Mouse (Mus musculus) embryonic fibroblast, embryonic 13.5 days (primary cell): ENCODE results near the gene Cops8. TPM values are rescaled to one million over a fixed set of nuclear protein-coding genes. Genes with fewer than 3 reads are reported as not detected.
A peak's percentile ranks its signal among the peaks of the same experiment; 100 is the strongest.

ENCODE experiments used
- H3K27ac ChIP-seq: 2 replicates; pipeline ENCODE4 v1.5.1; 2012; ENCODE audit warnings: low read length, control low read depth, inconsistent platforms; ENCODE audit not compliant: insufficient read depth
- H3K4me1 ChIP-seq: 2 replicates; pipeline ENCODE4 v1.6.1; 2011; ENCODE audit warnings: low read length; ENCODE audit not compliant: control insufficient read depth, insufficient read depth
- H3K4me3 ChIP-seq: 2 replicates; pipeline ENCODE4 v1.5.1; 2011; ENCODE audit warnings: mild to moderate bottlenecking, control low read depth, low read length; ENCODE audit not compliant: insufficient read depth
- CTCF ChIP-seq: IDR thresholded peaks from 2 replicates; pipeline ENCODE4 v1.5.1; 2011; ENCODE audit warnings: mild to moderate bottlenecking, control low read depth, low read length, moderate library complexity, borderline replicate concordance; ENCODE audit not compliant: insufficient read depth
- POLR2A ChIP-seq: IDR thresholded peaks from 2 replicates; pipeline ENCODE4 v1.6.1; 2011; ENCODE audit warnings: low read depth, mild to moderate bottlenecking, control low read depth, low read length, moderate library complexity
- polyA plus RNA-seq: library from polyadenylated mRNA; stranded (reverse); fragments of >200 nt; gene quantifications from 2 replicates; pipeline ENCODE4 v1.2.4, GENCODE M21; 2011; ENCODE audit warnings: low read depth; ENCODE audit not compliant: missing spikeins, insufficient read length

The Cops8 gene
- polyA plus RNA-seq, 1 experiment = 126 TPM

- H3K4me1 ChIP-seq = peaks cover 3% of the 10 kb centered on the region; the same call in 1 of the 2 replicates
- no peak for TF ChIP-seq CTCF
- no peak for TF ChIP-seq POLR2A
- no peak overlapping the region for H3K4me3 ChIP-seq
- H3K27ac ChIP-seq = no peak overlapping the region
Observed at GRCm38 (mm10) chr1:90588021-90588734, 14.6 kb upstream of the Cops8 start.

DNA sequence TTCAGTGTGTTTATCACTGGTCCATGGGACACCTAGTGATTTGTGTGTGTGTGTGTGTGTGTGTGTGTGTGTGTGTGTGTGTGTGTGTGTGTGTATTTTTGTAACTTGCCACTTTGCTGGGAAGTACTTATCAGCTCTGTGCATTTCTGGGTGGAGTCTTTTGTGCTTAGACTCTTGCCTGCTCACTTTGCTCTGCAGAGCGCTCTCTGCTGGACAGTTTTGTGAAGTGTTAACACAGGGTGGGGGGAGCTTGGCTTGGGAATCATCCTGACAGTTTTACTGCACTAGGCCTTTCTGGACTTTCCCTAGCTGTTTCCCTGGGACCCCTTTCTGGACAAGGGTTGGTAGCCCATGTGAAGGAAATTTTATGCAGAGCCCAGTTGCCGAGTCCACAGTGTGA is 12.0 kb upstream of the Cops8 start:
- Histone ChIP-seq H3K27ac (no peak overlapping the region), H3K4me1 (peaks cover 3% of the 10 kb centered on the region; the same call in 1 of the 2 replicates), H3K4me3 (no peak overlapping the region)
- TF ChIP-seq CTCF (peak; percentile 42; the same call in 1 of the 2 replicates), POLR2A (no peak)

DNA sequence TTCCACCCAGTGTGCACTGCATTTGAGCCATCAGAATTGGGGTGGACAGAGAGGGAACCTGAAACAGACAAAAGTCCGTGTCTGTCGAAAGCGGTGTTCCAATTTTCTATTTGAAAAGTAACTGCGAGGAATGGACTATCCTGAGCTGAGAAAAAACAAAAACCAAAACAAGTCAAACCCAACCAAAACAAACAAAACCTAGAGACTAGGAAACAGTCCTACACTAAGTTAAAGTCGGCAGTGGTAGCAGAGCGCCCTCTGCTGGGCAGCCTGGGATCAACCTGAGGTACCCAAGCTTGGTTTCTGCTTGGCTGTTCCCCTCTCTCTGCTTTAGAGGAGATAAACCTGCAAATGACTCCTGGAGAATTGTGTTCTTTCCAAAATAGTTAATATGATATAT is 10.0 kb upstream of the Cops8 start:
- peaks cover 3% of the 10 kb centered on the region; the same call in 1 of the 2 replicates for H3K4me1 ChIP-seq
- H3K4me3 ChIP-seq = no peak overlapping the region
- TF ChIP-seq CTCF (peak; percentile 74; the same call in 1 of the 2 replicates), POLR2A (no peak)
- H3K27ac ChIP-seq = no peak overlapping the region

- Histone ChIP-seq H3K27ac (no peak overlapping the region), H3K4me1 (no peaks in the 10 kb centered on the region), H3K4me3 (no peak overlapping the region)
- TF ChIP-seq POLR2A (no peak), CTCF (no peak)
Observed at GRCm38 (mm10) chr1:90599226-90599625, 3.6 kb upstream of the Cops8 start.

DNA sequence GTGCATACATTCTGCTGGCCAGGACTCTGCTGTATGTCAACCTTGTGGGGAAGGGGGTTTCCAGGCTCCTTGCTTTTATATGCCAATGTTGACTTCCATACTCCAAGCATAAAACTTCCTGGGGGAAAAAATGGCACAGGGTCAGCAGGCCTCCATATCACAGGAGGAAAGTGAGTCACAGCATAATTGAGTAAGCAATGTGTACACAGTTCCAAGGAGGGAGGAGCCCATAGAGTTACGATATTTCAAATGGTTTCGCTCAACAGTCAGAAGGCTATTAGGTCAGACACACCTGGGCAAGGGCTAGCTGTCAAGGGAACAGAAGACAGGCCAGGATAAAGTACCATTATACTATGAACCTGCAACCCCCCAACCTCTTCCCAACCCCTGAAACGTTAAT is 1.7 kb upstream of the Cops8 start:
- H3K4me1 ChIP-seq = no peaks in the 10 kb centered on the region
- H3K4me3 ChIP-seq = no peak overlapping the region
- no peak overlapping the region for H3K27ac ChIP-seq
- TF ChIP-seq CTCF (no peak), POLR2A (no peak)

GRCm38 (mm10) chr1:90603561-90603887 is 743 bp downstream of the Cops8 start:
- Histone ChIP-seq H3K4me3 (peak overlapping the region; percentile 94), H3K27ac (no peak overlapping the region), H3K4me1 (no peaks in the 10 kb centered on the region)
- TF ChIP-seq CTCF = no peak
- TF ChIP-seq POLR2A = no peak

GRCm38 (mm10) chr1:90609363-90609762 is 6.6 kb downstream of the Cops8 start:
- TF ChIP-seq POLR2A (no peak), CTCF (no peak)
- Histone ChIP-seq H3K4me3 (no peak overlapping the region), H3K27ac (no peak overlapping the region), H3K4me1 (no peaks in the 10 kb centered on the region)

- Histone ChIP-seq H3K27ac (no peak overlapping the region), H3K4me3 (no peak overlapping the region), H3K4me1 (no peaks in the 10 kb centered on the region)
- no peak for TF ChIP-seq POLR2A
- TF ChIP-seq CTCF = no peak
Observed at GRCm38 (mm10) chr1:90617258-90617657, 14.5 kb downstream of the Cops8 start.

GRCm38 (mm10) chr1:90633415-90634030 is 30.7 kb downstream of the Cops8 start:
- H3K27ac ChIP-seq = no peak overlapping the region
- no peak overlapping the region for H3K4me3 ChIP-seq
- H3K4me1 ChIP-seq = no peaks in the 10 kb centered on the region; the same call in 1 of the 2 replicates
- no peak for TF ChIP-seq CTCF
- TF ChIP-seq POLR2A = no peak

DNA sequence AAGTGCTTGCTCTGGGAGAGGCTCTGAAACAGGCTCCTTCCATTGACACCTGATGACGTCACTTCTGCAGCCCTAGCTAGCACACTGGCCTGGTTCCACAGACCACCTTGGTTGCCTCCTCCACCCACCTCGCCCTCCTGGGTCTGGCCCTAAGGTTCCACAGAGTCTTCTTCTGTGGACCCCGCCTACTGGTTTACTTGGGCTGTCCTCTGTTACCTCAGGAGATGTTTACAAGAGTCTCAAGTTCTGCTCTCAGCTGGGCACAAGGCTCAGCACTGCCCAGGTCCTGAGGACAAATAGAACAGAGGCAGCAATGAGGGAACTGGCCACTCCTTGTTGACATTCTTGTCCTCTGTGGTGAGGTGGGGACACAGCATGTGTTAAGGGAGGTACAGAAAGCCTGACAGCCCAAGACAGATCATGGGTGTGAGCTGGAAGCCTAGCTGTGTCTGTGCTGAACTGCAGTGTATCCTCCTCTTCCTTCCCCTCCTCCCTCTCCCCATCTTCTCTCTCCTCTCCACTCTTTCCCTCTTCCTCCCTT is 31.5 kb downstream of the Cops8 start:
- Histone ChIP-seq H3K4me3 (no peak overlapping the region), H3K4me1 (no peaks in the 10 kb centered on the region), H3K27ac (no peak overlapping the region)
- no peak for TF ChIP-seq CTCF
- TF ChIP-seq POLR2A = no peak
